Mouse (Mus musculus): ENCODE data around the gene Gm17509. TPM values are rescaled to one million over a fixed set of nuclear protein-coding genes. Genes with fewer than 3 reads are reported as not detected.

Gene Gm17509
- polyA plus RNA-seq (2016; fragmentation: Nextera tagmentation; extraction: Ambion mirVana) = 0.45 and 0.59 TPM in 2 replicates

- WGBS = under 1% methylated on average over 67 of the region's 67 CpGs
- Histone ChIP-seq H3K36me3 (replicated peaks) (no peaks in the 10 kb centered on the region; the same call in 1 of the 2 replicates), H3K4me3 (peak within 1 kb of the TSS; percentile 88), H3K27ac (replicated peaks) (peak within 1 kb of the TSS; percentile 97), H3K4me1 (peaks cover 46% of the 10 kb centered on the region), H3K27me3 (replicated peaks; ENCODE audit: low read depth, poor library complexity, severe bottlenecking) (no peaks in the 10 kb centered on the region), H3K9me3 (no peaks in the 10 kb centered on the region)
- DNase-seq (ENCODE audit: low spot score) = peak; percentile 84
Measured at GRCm38 (mm10) chr13:117220501-117221321, at the start of gene Gm17509. Gm17509 (minus strand) TSS chr13:117221075.

GRCm38 (mm10) chr13:117267963-117268362 lies 47.1 kb upstream of the Gm17509 start:
- no peaks in the 10 kb centered on the region for H3K4me1 ChIP-seq
- DNase-seq (ENCODE audit: low spot score) = no peak
- no peaks in the 10 kb centered on the region for H3K9me3 ChIP-seq
- WGBS = 96% methylated on average over 14 of the region's 14 CpGs
- H3K27ac ChIP-seq (replicated peaks) = no peak overlapping the region
- peaks cover 36% of the 10 kb centered on the region for H3K36me3 ChIP-seq (replicated peaks)
- H3K27me3 ChIP-seq (replicated peaks; ENCODE audit: low read depth, poor library complexity, severe bottlenecking) = no peaks in the 10 kb centered on the region
- H3K4me3 ChIP-seq = no peak overlapping the region

- Histone ChIP-seq H3K9me3 (no peaks in the 10 kb centered on the region), H3K36me3 (replicated peaks) (peaks cover 32% of the 10 kb centered on the region), H3K4me3 (no peak overlapping the region), H3K27me3 (replicated peaks; ENCODE audit: low read depth, poor library complexity, severe bottlenecking) (no peaks in the 10 kb centered on the region), H3K4me1 (no peaks in the 10 kb centered on the region), H3K27ac (replicated peaks) (no peak overlapping the region)
- WGBS = 59% methylated on average over 2 of the region's 2 CpGs
- no peak for DNase-seq (ENCODE audit: low spot score)
Measured at GRCm38 (mm10) chr13:117266156-117266555, 45.3 kb upstream of the Gm17509 start.

GRCm38 (mm10) chr13:117260704-117261103 lies 39.8 kb upstream of the Gm17509 start:
- peaks cover 6% of the 10 kb centered on the region for H3K36me3 ChIP-seq (replicated peaks)
- no peaks in the 10 kb centered on the region for H3K27me3 ChIP-seq (replicated peaks; ENCODE audit: low read depth, poor library complexity, severe bottlenecking)
- H3K9me3 ChIP-seq = no peaks in the 10 kb centered on the region
- no peak overlapping the region for H3K27ac ChIP-seq (replicated peaks)
- H3K4me1 ChIP-seq = no peaks in the 10 kb centered on the region
- no peak for DNase-seq (ENCODE audit: low spot score)
- no peak overlapping the region for H3K4me3 ChIP-seq
- WGBS = 89% methylated on average over 4 of the region's 4 CpGs

- H3K36me3 ChIP-seq (replicated peaks) = 0 out of 2 replicates have a peak, but pooled peaks cover 5% of the 10 kb centered on the region
- DNase-seq (ENCODE audit: low spot score) = no peak
- WGBS = 89% methylated on average over 5 of the region's 5 CpGs
- H3K9me3 ChIP-seq = no peaks in the 10 kb centered on the region
- H3K4me3 ChIP-seq = no peak overlapping the region
- no peaks in the 10 kb centered on the region for H3K27me3 ChIP-seq (replicated peaks; ENCODE audit: low read depth, poor library complexity, severe bottlenecking)
- H3K4me1 ChIP-seq = 0 out of 2 replicates have a peak, but pooled peaks cover 3% of the 10 kb centered on the region
- no peak overlapping the region for H3K27ac ChIP-seq (replicated peaks)
Measured at GRCm38 (mm10) chr13:117242621-117243020, 21.7 kb upstream of the Gm17509 start.

GRCm38 (mm10) chr13:117242063-117242462 lies 21.2 kb upstream of the Gm17509 start:
- Histone ChIP-seq H3K9me3 (no peaks in the 10 kb centered on the region), H3K36me3 (replicated peaks) (0 out of 2 replicates have a peak, but pooled peaks cover 5% of the 10 kb centered on the region), H3K27me3 (replicated peaks; ENCODE audit: low read depth, poor library complexity, severe bottlenecking) (no peaks in the 10 kb centered on the region), H3K4me3 (no peak overlapping the region), H3K4me1 (0 out of 2 replicates have a peak, but pooled peaks cover 3% of the 10 kb centered on the region), H3K27ac (replicated peaks) (no peak overlapping the region)
- DNase-seq (ENCODE audit: low spot score) = no peak
- 91% methylated on average over 3 of the region's 3 CpGs for WGBS

- Histone ChIP-seq H3K27ac (replicated peaks) (0 out of 2 replicates have a peak overlapping the region, but pooled peaks have one; percentile 30), H3K4me3 (no peak overlapping the region), H3K9me3 (no peaks in the 10 kb centered on the region), H3K36me3 (replicated peaks) (peaks cover 5% of the 10 kb centered on the region; the same call in 1 of the 2 replicates), H3K4me1 (peaks cover 18% of the 10 kb centered on the region), H3K27me3 (replicated peaks; ENCODE audit: low read depth, poor library complexity, severe bottlenecking) (no peaks in the 10 kb centered on the region)
- 93% methylated on average over 4 of the region's 4 CpGs for WGBS
- DNase-seq (ENCODE audit: low spot score) = no peak
Measured at GRCm38 (mm10) chr13:117237111-117237510, 16.2 kb upstream of the Gm17509 start.

GRCm38 (mm10) chr13:117235530-117236212 lies 14.8 kb upstream of the Gm17509 start:
- Histone ChIP-seq H3K27ac (replicated peaks) (peak overlapping the region; percentile 63), H3K4me3 (no peak overlapping the region), H3K27me3 (replicated peaks; ENCODE audit: low read depth, poor library complexity, severe bottlenecking) (no peaks in the 10 kb centered on the region), H3K9me3 (no peaks in the 10 kb centered on the region), H3K4me1 (peaks cover 26% of the 10 kb centered on the region), H3K36me3 (replicated peaks) (peaks cover 5% of the 10 kb centered on the region; the same call in 1 of the 2 replicates)
- DNase-seq (ENCODE audit: low spot score) = peak; percentile 85
- 39% methylated on average over 11 of the region's 11 CpGs for WGBS

- DNase-seq (ENCODE audit: low spot score) = no peak
- WGBS = 80% methylated on average over 7 of the region's 7 CpGs
- no peaks in the 10 kb centered on the region for H3K27me3 ChIP-seq (replicated peaks; ENCODE audit: low read depth, poor library complexity, severe bottlenecking)
- H3K36me3 ChIP-seq (replicated peaks) = peaks cover 2% of the 10 kb centered on the region; the same call in 1 of the 2 replicates
- H3K27ac ChIP-seq (replicated peaks) = no peak overlapping the region
- peaks cover 26% of the 10 kb centered on the region for H3K4me1 ChIP-seq
- H3K9me3 ChIP-seq = no peaks in the 10 kb centered on the region
- no peak overlapping the region for H3K4me3 ChIP-seq
Measured at GRCm38 (mm10) chr13:117234486-117234885, 13.6 kb upstream of the Gm17509 start.

GRCm38 (mm10) chr13:117233808-117234207 lies 12.9 kb upstream of the Gm17509 start:
- WGBS = 93% methylated on average over 8 of the region's 8 CpGs
- H3K27ac ChIP-seq (replicated peaks) = no peak overlapping the region; the same call in 1 of the 2 replicates
- no peak overlapping the region for H3K4me3 ChIP-seq
- peaks cover 2% of the 10 kb centered on the region; the same call in 1 of the 2 replicates for H3K36me3 ChIP-seq (replicated peaks)
- no peaks in the 10 kb centered on the region for H3K9me3 ChIP-seq
- peaks cover 26% of the 10 kb centered on the region for H3K4me1 ChIP-seq
- no peaks in the 10 kb centered on the region for H3K27me3 ChIP-seq (replicated peaks; ENCODE audit: low read depth, poor library complexity, severe bottlenecking)
- no peak for DNase-seq (ENCODE audit: low spot score)

- no peak for DNase-seq (ENCODE audit: low spot score)
- H3K4me1 ChIP-seq = peaks cover 18% of the 10 kb centered on the region
- H3K27me3 ChIP-seq (replicated peaks; ENCODE audit: low read depth, poor library complexity, severe bottlenecking) = no peaks in the 10 kb centered on the region
- WGBS = 87% methylated on average over 6 of the region's 6 CpGs
- no peaks in the 10 kb centered on the region for H3K9me3 ChIP-seq
- H3K4me3 ChIP-seq = no peak overlapping the region
- no peak overlapping the region for H3K27ac ChIP-seq (replicated peaks)
- no peaks in the 10 kb centered on the region; the same call in 1 of the 2 replicates for H3K36me3 ChIP-seq (replicated peaks)
Measured at GRCm38 (mm10) chr13:117230371-117231110, 9.7 kb upstream of the Gm17509 start.

- no peak for DNase-seq (ENCODE audit: low spot score)
- WGBS = 80% methylated on average over 6 of the region's 6 CpGs
Measured at GRCm38 (mm10) chr13:117225561-117225960, 4.7 kb upstream of the Gm17509 start.

More at GRCm38 (mm10) chr13:117225561-117225960, 4.7 kb upstream of the Gm17509 start:
- no peak overlapping the region for H3K27ac ChIP-seq (replicated peaks)
- H3K36me3 ChIP-seq (replicated peaks) = no peaks in the 10 kb centered on the region; the same call in 1 of the 2 replicates
- no peaks in the 10 kb centered on the region for H3K27me3 ChIP-seq (replicated peaks; ENCODE audit: low read depth, poor library complexity, severe bottlenecking)
- no peaks in the 10 kb centered on the region for H3K9me3 ChIP-seq
- H3K4me3 ChIP-seq = no peak overlapping the region
- peaks cover 16% of the 10 kb centered on the region for H3K4me1 ChIP-seq

Data from embryonic facial prominence, embryonic 10.5 days (tissue).